Mouse (Mus musculus) liver, embryonic 18 days (tissue): ENCODE data around the gene Slc35d1. TPM values are rescaled to one million over a fixed set of nuclear protein-coding genes. Genes with fewer than 3 reads are reported as not detected.

Experiments
- polyA plus RNA-seq: library from polyadenylated mRNA; depleted of rRNA; stranded (reverse); fragments of >200 nt; gene quantifications from 2 replicates; pipeline ENCODE4 v1.2.3, GENCODE M21; 2012; rRNA removed

The Slc35d1 gene
- polyA plus RNA-seq: 8.2 and 9.5 TPM in 2 replicates

DNA sequence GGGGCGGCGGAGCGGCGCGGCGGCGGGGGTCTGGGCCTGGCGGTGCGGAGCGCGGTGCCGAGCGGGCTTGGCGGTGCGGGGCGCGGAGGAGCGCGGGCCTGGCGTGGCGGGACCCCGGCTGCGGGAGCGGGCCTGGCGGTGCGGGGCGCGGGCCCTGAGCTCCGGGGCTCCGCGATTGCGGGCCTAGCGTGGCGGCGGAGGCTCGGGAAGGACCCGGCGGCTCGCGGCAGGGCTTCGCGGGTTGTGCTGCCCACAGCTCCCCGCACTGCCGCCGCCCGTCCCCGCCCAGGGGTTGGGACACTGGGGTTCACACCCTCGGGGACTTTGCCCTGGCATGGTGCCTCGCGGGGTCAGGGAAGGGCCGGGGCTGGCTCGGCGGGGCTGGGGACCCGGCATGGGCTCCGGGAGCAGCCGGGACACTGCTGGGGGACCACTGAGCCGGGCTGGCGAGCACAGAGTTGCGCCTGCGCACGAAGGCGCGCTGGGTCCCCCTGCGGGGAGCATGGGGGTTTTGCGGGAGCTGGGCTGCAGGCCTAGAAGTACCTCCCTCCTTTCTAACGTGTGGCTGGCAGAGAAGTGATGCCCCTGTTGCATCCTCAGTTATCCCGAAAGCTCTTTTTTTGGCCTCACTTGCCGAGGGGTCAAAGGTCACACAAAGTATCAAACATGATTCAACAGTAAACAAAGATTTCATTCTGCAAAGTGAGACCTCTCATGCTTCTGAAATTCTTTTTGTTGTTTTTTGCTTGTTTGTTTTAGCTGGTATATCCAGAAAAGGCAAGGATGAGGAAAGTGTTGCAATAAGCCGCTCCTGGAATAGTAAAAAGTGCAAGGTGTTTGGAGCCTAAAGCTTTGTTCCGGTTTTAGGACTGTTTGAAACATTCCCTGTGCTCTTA, at the start of gene Slc35d1:
TSS of gene Slc35d1 (minus strand) at position 240 of the 896 bp plus-strand sequence.

Other genes starting within 250 kb of the Slc35d1 start
- 0.03 and 0.11 TPM in 2 replicates for gene Tctex1d1, start 236.6 kb downstream of the Slc35d1 start, polyA plus RNA-seq
- gene Insl5, start 188.3 kb downstream of the Slc35d1 start, polyA plus RNA-seq: 0.06 and 0.11 TPM in 2 replicates
- gene Mier1, start 100.8 kb downstream of the Slc35d1 start, polyA plus RNA-seq: 12.0 and 12.9 TPM in 2 replicates
- gene Wdr78, start 100.6 kb downstream of the Slc35d1 start, polyA plus RNA-seq: 0.48 and 0.60 TPM in 2 replicates
- not detected in 2 replicates for gene 4921539E11Rik, start 75.7 kb upstream of the Slc35d1 start, polyA plus RNA-seq
- gene Oma1, start 98.6 kb upstream of the Slc35d1 start, polyA plus RNA-seq: 8.4 and 9.4 TPM in 2 replicates